Mouse (Mus musculus) gastrocnemius, postnatal 25 days (tissue): ENCODE data around the gene Mogat1. TPM values are rescaled to one million over a fixed set of nuclear protein-coding genes. Genes with fewer than 3 reads are reported as not detected.
A peak's percentile ranks its signal among the peaks of the same experiment; 100 is the strongest.
"Not testable (repeated sequence)": the region's sequence is repeated elsewhere in the genome, so short reads cannot be mapped to it uniquely, and the experiment has no call there.

Source experiments
- DNase-seq: peaks from one replicate; pipeline ENCODE4 v3.0.0; 2022
- total RNA-seq, 2 experiments: library from RNA; stranded (reverse); gene quantifications; 1 replicate in 1 of 2; 2 replicates in 1 of 2; pipeline ENCODE4 v1.2.3; 2021

Mogat1 gene
- total RNA-seq, 2 experiments from 2014 or later: 0.75 TPM; not detected in 1

GRCm38 (mm10) chr1:78536310-78537164, 25.7 kb downstream of the Mogat1 start:
- peak; percentile 46 for DNase-seq

- DNase-seq: peak; percentile 77
Observed at GRCm38 (mm10) chr1:78537494-78538010, 26.8 kb downstream of the Mogat1 start.

DNA sequence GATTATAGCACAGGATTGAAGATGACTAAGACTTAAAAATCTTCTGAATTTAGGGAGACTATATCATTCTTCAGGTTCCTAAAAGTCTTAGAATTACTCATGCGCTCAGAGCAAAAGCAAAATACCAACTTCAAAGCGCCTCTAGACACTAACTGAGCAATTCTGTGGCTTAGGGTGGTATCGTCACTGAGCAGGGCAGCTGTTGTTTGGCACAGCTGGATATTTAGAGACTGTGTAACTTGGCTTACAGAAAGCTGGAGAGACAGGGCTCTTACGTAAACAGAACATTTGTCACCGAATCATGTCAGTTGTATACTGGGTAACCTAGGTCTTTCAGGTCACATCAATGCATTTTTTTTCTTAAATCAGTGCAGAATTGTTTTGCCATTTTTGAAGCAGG, 27.6 kb downstream of the Mogat1 start:
- no peak for DNase-seq

DNA sequence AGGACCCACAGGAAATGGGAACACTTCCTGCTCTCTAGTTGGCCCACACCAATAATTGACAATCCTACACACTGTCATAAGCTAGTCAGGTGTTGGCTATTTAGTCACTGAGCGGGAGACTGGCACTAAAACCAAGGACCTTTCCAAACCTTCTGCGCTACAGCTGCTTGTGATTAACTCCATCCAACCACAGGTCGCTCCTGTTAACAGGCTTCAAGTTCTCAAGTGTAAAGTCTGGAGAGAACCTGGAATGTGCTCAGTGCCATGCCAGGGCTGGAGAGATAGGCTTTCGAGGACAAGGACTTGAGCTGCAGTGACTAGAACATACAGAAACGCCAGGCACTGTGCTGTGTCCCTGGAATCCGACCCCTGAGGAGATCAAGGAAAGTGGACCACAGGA, 28.4 kb downstream of the Mogat1 start:
- no peak for DNase-seq

DNA sequence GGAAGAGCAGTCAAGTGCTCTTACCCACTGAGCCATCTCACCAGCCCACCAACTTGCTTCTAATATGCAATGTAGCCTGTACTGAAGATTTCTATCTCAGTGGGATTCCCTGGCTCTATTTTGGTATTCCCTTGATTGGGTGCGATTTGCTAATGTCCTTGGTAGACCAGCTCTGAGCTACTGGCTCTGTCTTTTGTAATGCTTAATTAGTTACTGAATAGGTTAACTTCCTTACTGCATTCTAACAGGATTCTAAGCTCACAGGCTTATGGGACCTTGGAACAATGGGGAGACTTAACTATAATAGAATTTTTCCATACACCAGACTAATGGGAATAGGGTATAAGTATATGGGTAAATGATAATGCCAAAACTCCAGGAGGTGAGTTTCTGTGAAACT, 32.8 kb downstream of the Mogat1 start:
- DNase-seq: not testable (repeated sequence)

DNA sequence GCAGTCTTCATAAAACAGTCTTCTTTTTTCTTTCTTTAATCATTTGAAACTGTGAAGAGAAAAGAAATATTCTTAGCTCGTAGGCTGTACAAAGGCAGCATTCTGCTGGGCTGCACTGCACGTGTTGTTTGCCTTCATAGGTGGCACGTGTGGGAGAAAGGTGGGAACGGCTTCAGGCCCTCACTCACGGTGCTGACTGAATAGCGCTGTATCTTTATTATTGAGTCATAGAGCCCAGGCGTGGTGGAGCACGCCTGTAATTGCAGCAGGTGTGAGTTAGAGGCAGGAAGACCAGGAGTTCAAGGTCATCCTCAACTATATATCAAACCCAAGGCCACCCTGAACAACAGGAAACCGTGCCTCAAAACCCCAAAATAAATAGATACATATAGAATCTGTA, 35.5 kb downstream of the Mogat1 start:
- no peak for DNase-seq

DNA sequence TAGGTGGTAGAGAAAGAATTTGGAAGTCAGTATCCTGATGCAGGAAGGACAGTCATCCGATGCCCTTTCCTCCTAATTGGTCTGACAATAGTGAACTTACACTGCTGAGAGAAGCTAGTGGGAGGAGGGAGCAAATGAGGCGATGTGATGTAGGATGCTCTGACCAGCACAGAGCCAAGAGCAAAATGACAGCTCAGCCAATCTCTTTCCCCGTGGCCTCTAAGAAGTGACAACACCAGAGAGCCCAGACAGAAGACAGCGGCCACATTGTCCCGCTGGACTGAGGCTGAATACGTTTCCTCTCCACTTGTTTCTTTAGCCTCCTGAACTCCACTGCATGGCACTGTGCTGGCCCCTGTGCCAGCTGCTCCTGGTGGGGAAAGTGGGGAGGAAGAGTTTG, 38.2 kb downstream of the Mogat1 start:
- no peak for DNase-seq

DNA sequence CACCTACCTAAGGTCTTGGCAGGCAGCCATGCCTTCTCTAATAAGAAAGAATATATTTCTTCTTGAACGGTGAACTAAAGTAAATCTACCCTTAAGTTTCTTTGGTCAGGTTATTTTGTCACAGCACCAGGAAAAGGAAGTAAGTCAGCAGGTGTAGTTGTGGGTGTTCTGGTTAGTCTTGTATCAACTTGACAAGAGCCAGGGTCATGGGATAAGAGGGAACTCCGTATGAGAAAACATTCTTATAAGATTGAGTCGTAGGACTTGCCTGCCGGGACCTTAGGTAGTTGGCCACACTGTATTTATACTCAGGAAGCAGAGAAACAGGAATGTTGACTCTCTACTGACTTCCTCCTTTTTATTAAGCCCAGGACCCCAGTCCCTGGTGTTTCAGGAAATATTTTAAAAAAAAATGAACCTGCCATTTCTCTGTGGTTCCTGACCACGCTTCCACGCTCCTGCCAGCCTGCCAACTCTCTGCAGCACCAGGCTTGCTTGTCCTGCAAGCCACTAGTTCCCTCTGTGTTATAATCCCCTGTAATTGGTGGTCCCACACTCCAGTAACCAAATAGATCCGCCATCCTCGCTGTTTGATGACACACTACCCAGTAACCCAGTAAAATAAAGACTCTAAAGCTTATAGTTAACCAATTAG, 43.3 kb downstream of the Mogat1 start:
- no peak for DNase-seq

DNA sequence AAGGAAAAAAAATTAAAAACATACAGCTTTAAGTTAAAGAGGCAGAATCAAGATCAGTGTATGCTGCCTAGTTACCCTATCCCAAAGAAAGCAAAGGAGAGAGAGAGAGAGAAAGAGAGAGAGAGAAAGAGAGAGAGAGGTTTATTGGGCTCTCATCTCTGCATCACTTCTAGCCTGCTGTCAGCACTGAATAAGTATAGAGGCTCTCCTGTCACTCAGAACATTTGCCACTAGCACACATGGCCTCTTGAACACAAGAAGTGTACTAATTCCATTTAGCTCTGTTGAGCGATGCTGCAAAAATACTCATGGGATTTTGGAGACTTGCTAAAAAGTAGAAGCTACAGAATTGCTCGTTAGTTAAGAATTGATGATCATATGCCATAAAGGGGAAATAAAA, 56.2 kb downstream of the Mogat1 start:
- DNase-seq: no peak

GRCm38 (mm10) chr1:78567421-78567820, 56.6 kb downstream of the Mogat1 start:
- no peak for DNase-seq

GRCm38 (mm10) chr1:78567834-78568507, 57.2 kb downstream of the Mogat1 start:
- peak; percentile 37 for DNase-seq

GRCm38 (mm10) chr1:78569617-78570016, 58.8 kb downstream of the Mogat1 start:
- DNase-seq: no peak

- no peak for DNase-seq
Observed at GRCm38 (mm10) chr1:78585080-78585479, 74.3 kb downstream of the Mogat1 start.

- DNase-seq: no peak
Observed at GRCm38 (mm10) chr1:78586986-78587385, 76.2 kb downstream of the Mogat1 start.

Other genes starting within 250 kb of the Mogat1 start
- not detected for gene Sgpp2, start 200.6 kb upstream of the Mogat1 start, total RNA-seq
- gene Farsb, start 22.1 kb upstream of the Mogat1 start, total RNA-seq: 10 to 100 TPM; 50.8 to 54.5 TPM
- not detected for gene BC035947, start 1.2 kb downstream of the Mogat1 start, total RNA-seq
- gene Acsl3, start 146.8 kb downstream of the Mogat1 start, total RNA-seq: 10 to 100 TPM in 1 of 2 experiments, 1 to 10 TPM in 1; 8.0 to 11.3 TPM
- gene Utp14b, start 147.0 kb downstream of the Mogat1 start, total RNA-seq: 1 to 10 TPM; 1.1 to 2.2 TPM